Mouse (Mus musculus) right cerebral cortex, adult 2 months (tissue): ENCODE data around the gene Alyref.
"Not testable (repeated sequence)": the region's sequence is repeated elsewhere in the genome, so short reads cannot be mapped to it uniquely, and the experiment has no call there.

Source experiments
- DNase-seq, 2 experiments: peaks; one replicate each; pipeline ENCODE4 v3.0.0; 2021 to 2022; ENCODE audit warnings: low spot score in 2 of 2

Gene Alyref

GRCm38 (mm10) chr11:120603545-120603944, 5.4 kb upstream of the Alyref start:
- DNase-seq = no peak

GRCm38 (mm10) chr11:120600716-120601115, 2.6 kb upstream of the Alyref start:
- DNase-seq = no peak

- no peak for DNase-seq
Measured at GRCm38 (mm10) chr11:120598990-120599549, 905 bp upstream of the Alyref start.

- DNase-seq = no peak
Measured at GRCm38 (mm10) chr11:120597240-120598235, 627 bp downstream of the Alyref start.

DNA sequence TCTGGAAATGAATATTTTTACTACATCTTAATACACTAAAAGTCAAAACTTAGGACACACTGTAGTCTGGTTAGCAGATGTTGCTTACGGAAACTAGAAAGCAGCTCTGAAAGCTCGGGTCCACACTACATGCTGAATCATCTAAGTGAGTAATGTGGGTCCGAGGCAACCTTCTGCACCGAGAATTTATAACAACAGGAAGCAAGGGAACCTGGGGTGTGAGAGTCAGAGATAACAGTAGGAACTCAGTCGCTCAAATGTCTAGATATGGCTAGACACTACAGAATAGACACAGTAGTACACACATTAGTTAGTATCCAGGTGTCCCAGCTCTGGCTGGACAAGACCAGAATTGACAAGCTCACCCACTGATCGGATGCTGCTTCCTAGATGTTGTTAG, 9.6 kb downstream of the Alyref start:
- DNase-seq = no peak

DNA sequence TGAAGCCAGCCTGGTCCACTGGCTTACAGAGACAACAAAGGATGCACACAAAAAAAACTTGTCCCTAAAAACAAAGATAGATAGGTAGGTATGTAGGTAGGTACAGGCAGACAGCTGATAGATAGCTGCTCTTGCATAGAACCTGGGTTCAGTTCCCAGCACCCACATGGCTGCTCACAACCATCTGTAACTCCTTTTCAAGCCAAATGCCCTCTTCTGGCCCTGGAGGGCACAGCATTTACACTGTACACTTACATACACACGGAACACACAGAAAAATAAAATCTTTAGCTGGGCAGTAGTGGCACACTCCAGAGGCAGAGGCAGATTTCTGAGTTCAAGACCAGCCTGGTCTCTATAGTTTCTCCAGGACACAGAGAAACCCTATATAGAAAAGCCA, 14.2 kb downstream of the Alyref start:
- DNase-seq = no peak

- not testable (repeated sequence) for DNase-seq
Measured at GRCm38 (mm10) chr11:120582982-120583293, 15.2 kb downstream of the Alyref start.

- DNase-seq = peak in 1 of 2 experiments; percentile 18
Measured at GRCm38 (mm10) chr11:120582268-120582981, 15.7 kb downstream of the Alyref start.

DNA sequence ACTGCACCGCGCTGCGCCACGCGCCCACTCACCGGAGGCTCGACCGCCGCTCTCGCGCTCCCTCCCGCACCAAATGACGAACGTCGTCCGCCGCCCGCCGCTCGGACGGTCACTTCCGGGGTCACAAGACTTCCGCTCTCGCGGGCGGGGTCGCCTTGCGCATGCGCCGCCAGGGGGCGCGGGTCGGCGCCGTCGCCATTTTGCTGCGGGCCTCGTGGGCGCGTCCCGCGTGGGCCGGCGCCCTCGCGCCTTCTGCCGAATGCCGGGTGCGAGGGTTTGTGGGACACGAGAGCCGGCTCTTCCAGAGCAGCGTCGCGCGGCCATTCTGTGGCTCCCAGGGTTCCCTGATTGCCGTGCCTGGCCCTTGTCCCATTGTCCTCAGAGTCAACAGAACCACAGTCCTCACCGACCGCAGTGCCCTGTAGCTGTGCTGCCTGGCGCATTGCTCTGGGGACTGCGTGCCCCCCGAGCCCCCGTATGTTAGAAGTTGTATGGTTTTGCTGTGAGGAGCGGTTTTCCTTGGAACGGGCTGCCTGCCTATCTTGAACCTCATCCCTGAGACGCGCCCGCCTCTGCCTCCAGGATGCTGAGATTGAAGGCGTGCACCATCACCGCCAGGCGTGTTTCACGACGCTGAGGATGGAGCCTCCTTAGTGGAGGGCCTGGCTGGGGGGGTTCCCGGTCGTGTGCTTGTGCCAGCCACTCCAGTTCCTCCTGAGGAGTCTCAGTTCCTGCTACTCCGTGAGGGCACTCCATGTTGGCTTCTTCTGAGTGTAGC, 16.5 kb downstream of the Alyref start, which contains the start of gene Arhgdia:
Arhgdia (minus strand) TSS at position 135 of the 778 bp plus-strand sequence.
- DNase-seq = peak; percentile 89

DNA sequence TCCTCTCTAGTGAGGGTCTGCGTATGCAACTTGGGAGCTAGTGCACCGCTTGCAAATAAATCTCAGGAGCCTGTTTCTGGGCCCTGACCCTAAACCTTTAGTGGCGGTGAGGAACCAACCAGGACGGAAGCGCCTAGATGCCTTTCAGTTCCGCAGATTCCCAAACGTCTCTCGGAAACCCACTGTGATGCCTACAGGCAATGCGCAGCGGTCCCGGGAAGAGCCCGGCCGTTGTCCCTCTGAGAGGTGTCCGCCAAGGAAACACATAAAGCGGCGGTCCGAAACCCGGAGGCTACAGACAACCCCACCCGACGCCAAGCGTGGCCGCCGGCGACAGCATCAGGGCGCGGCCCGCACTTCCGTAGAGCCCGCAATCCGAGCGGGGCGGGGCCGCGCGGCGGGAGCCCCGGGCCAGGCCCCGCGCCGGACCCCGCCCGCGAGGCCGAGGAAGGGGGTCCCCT, 17.3 kb downstream of the Alyref start:
- DNase-seq = peak; percentile 29 to 46

- DNase-seq = no peak
Measured at GRCm38 (mm10) chr11:120580190-120580589, 18.0 kb downstream of the Alyref start.

GRCm38 (mm10) chr11:120579316-120580107, 18.7 kb downstream of the Alyref start:
- peak; percentile 70 to 82 for DNase-seq

- DNase-seq = no peak
Measured at GRCm38 (mm10) chr11:120578694-120579243, 19.4 kb downstream of the Alyref start.

- no peak for DNase-seq
Measured at GRCm38 (mm10) chr11:120578024-120578693, 20.0 kb downstream of the Alyref start.

GRCm38 (mm10) chr11:120577211-120578023, 20.7 kb downstream of the Alyref start:
- no peak for DNase-seq

DNA sequence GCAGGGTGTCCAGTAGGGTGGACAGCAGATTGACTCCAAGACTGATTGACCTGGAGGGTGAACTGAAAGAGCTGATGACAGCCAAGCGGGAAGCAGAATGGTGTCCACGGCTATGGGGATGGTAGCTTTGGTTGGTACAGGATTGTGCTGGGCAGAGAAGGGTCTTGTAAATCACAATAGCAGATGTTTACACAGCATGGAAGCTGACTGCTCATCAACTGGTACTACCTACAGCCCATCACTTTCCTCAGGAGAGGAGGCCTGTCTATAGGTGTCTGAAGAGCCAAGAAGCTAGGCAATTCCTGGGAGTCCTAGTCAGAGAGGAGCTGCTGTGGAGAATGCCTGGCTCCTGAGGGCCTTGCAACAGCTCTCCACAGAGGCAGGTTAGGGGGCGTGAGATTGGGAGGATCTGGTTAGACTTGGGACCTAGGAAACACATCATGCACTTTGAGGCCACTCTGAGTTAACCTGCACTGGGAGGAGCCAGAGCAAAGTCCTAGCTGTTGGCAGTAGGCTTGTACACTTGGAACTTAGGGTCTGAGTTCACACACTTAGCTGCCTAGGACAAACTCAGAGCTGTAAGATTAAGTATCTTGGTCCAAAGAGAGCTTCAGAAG, 21.7 kb downstream of the Alyref start:
- no peak for DNase-seq

- DNase-seq = no peak
Measured at GRCm38 (mm10) chr11:120575940-120576339, 22.2 kb downstream of the Alyref start.

- no peak for DNase-seq
Measured at GRCm38 (mm10) chr11:120575046-120575445, 23.1 kb downstream of the Alyref start.

DNA sequence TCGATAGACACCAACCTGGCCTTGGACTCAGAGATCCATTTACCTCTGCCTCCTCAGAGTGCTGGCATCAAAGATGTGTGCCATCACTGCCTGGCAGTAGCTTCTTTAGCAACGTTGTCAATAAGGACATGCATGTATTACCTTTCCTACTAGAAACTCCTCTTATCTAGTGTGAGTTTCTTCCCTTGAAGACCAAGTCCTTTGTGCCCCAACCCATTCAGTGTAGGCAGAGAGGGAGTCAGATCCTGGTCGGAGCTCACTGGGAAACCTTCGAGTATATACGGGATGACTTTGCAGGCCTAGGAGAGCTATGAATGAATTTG, 23.9 kb downstream of the Alyref start:
- DNase-seq = no peak
